Mouse (Mus musculus): Measurements from ENCODE around the gene Tyms. TPM values are rescaled to one million over a fixed set of nuclear protein-coding genes. Genes with fewer than 3 reads are reported as not detected.

The Tyms gene
- polyA plus RNA-seq (2012; rRNA removed; ENCODE audit: low replicate concordance): 11.1 and 33.4 TPM in 2 replicates

DNA sequence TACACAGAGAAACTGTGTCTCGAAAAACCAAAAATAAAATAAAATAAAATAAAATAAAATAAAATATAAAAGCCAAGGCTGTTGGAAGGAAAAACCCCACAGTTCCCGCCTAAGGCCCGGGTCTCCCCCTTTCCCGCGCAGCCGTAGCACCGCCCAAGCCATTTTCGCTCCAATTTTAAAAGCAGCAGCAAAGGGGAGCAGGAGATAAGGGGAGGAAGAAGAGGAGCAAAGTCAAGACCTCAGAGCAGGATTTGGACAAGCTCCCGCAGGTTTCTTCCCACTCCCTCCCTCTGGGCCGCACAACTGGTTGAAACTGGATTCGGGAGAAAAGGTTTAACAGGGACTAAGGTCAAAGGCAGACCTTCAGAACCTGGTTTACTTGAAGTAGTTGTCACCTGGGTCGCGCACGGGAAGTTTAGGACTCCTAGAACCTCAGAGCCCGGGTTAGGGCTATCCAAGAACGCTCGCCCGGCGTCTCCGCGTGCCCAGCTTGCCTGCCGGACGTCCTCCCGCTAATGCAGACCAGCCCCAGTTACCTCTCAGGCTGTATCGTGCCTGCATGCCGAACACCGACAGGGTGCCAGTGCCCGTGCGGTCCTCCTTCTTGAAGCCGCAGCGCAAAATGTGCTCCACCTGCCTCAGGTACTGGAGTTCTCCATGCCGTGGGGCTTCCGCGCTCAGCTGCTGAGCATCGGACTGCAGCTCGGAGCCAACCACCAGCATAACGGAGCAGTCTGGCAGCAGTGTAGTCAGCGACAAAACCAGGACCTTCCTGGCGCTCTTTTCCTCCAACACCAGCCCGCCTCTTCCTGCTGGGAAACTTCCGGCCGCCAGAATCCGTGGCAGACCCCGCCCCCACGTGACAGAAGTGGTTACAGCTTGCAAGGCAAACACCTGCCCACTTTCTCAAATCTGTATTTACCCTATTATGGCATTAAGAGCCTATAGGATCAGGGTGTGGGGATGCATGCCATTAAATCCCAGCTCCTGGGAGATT, at the start of gene Tyms:
TSS of gene Tyms (minus strand) at position 793 of the 997 bp plus-strand sequence.

GRCm38 (mm10) chr5:30105668-30106300, 32.4 kb upstream of the Tyms start, which contains the start of gene 3110082J24Rik:
Gene 3110082J24Rik (minus strand): TSS chr5:30106086.

DNA sequence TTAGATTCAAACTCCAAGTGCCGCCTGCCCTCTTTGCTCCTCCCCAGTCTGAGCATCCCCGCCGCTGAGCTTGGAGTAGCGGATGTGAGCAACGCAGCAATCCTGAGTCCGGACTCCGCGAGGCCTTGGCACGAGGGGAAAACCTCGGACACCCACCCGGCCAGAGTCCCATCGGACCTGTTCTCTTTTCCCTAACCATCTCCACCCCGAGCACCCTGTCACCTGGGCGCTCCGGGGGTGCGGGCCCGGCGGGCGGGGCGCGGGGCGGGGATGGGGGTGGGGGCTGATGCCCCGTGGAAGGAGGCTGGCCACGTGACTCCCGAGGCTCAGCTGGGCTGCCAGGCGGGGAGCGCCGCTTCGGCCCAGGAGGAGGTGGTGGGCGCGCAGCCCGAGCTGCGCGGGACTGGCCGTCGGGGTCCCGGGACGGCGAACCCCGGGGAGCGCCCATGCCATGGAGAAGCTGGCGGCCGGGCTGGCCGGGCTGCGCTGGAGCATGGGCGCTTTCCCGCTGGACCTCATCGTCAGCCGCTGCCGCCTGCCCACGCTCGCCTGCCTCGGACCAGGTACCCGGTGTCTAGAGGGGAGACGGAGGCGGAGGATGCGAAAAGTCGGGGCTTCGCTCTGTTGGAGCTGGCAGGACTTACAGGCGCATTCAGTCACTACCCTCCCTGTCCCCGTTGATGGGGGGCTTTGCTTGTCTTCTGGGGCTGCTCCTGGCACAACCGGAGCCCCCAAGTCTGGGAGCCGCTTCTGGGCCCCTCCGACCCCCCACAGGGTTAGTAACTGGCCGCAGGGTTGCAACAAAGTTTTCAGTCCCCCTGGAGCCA, 31.6 kb upstream of the Tyms start, which contains the start of gene Garem2:
TSS of gene Garem2 (plus strand) at position 321 of the 827 bp plus-strand sequence.

DNA sequence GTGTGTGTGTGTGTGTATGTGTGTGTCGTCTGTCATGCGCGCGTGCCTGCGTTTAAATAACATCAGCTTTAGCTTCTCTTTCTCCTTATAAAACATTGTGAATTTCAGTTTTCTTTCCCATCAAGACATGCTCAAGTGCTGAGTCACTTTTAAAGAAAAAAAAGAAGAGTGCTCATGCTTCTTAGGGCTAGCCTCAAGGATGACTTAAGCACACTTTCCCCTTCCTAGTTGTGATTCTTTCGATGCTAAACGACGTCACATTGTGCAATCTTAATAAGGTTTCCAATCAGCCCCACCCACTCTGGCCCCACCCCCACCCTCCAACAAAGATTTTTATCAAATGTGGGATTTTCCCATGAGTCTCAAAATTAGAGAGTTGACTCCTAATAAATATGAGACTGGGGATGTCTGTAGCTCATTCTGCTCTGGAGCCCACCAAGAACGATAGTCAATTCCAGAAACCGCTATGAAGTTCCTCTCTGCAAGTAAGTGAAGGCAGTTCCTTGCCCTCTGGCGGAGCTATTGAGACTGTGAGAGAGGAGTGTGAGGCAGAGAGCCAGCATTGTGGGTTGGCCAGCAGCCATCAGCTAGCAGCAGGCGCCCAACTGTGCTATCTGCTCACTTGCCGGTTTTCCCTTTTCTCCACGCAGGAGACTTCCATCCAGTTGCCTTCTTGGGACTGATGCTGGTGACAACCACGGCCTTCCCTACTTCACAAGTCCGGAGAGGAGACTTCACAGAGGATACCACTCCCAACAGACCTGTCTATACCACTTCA, 60.5 kb downstream of the Tyms start, which contains the start of gene Il6:
TSS of gene Il6 (plus strand) at position 389 of the 778 bp plus-strand sequence.

Other genes with a start within 250 kb of the Tyms start
- gene Il6, start 60.5 kb downstream of the Tyms start, polyA plus RNA-seq (2012; rRNA removed; ENCODE audit: low replicate concordance): 0.10 TPM in 1 of 2 replicates, not detected in the other
- gene Garem2, start 31.5 kb upstream of the Tyms start, polyA plus RNA-seq (2012; rRNA removed; ENCODE audit: low replicate concordance): 0.13 and 0.15 TPM in 2 replicates
- gene 3110082J24Rik, start 32.5 kb upstream of the Tyms start, polyA plus RNA-seq (2012; rRNA removed; ENCODE audit: low replicate concordance): not detected in 2 replicates
- 103 and 148 TPM in 2 replicates for gene Hadha, start 81.5 kb upstream of the Tyms start, polyA plus RNA-seq (2012; rRNA removed; ENCODE audit: low replicate concordance)
- 261 and 431 TPM in 2 replicates for gene Hadhb, start 81.6 kb upstream of the Tyms start, polyA plus RNA-seq (2012; rRNA removed; ENCODE audit: low replicate concordance)
- gene Adgrf3, start 132.1 kb upstream of the Tyms start, polyA plus RNA-seq (2012; rRNA removed; ENCODE audit: low replicate concordance): not detected in 2 replicates
- gene Selenoi, start 159.0 kb upstream of the Tyms start, polyA plus RNA-seq (2012; rRNA removed; ENCODE audit: low replicate concordance): 37.8 and 41.3 TPM in 2 replicates
- gene Drc1, start 207.8 kb upstream of the Tyms start, polyA plus RNA-seq (2012; rRNA removed; ENCODE audit: low replicate concordance): 0.09 TPM in 1 of 2 replicates, not detected in the other

Measured in subcutaneous adipose tissue, adult 2 months (tissue).